Mouse (Mus musculus): ENCODE measurements around the gene Dnah8. TPM values are rescaled to one million over a fixed set of nuclear protein-coding genes. Genes with fewer than 3 reads are reported as not detected.

The Dnah8 gene
- polyA plus RNA-seq, 1 experiment from 2014 or later = 6.1 TPM

DNA sequence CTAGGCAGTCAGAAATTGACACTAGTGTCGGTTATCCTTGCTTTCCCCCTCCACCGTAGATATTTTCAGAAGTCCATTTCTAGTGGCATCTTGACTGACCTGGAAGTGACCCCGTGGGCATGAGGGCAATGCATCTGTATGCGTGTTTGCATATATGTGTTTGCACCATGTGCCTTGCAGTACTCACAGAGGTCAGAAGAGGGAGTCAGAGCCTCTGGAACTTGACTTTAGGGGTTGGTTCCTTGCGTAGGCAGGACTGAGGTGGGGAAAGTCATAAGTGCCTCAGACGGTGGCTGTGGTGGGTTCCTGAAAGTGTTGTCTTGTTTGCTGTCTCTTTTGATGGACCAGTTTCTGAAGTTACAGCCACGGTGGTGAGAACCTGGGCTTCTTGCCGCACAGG, 110.6 kb downstream of the Dnah8 start:
- H3K9me3 ChIP-seq = no peaks in the 10 kb centered on the region
- no peak overlapping the region for H3K27ac ChIP-seq
- no peaks in the 10 kb centered on the region for H3K4me1 ChIP-seq
- WGBS = 85% methylated on average over 8 of the region's 8 CpGs
- no peaks in the 10 kb centered on the region for H3K36me3 ChIP-seq
- no peak for ATAC-seq (ENCODE audit: borderline replicate concordance, extremely low read depth, low FRiP score, low TSS enrichment)
- no peak overlapping the region for H3K9ac ChIP-seq
- no peaks in the 10 kb centered on the region for H3K27me3 ChIP-seq
- no peak overlapping the region for H3K4me3 ChIP-seq
- H3K4me2 ChIP-seq = no peak overlapping the region

DNA sequence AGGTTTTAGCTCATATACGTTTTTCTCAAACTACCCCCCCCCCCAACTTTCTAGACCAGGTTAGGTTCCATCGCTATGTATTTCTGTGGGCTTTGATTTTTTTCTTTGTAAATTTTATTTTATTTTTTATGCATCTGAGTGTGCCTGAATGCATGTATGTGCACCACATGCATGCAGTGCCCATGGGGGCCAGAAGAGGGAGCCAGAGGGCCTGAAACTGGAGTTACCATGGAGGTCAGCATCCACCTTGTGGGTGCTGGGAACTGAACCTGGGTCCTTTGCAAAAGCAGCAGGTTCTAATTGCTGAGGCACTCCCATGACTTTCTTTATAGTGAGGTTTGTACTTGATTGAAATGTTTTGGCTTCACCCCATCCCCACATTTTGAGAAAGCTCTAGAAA, 111.3 kb downstream of the Dnah8 start:
- Histone ChIP-seq H3K27me3 (no peaks in the 10 kb centered on the region), H3K4me1 (no peaks in the 10 kb centered on the region), H3K9ac (no peak overlapping the region), H3K36me3 (no peaks in the 10 kb centered on the region), H3K27ac (no peak overlapping the region), H3K4me2 (no peak overlapping the region), H3K4me3 (no peak overlapping the region), H3K9me3 (no peaks in the 10 kb centered on the region)
- ATAC-seq (ENCODE audit: borderline replicate concordance, extremely low read depth, low FRiP score, low TSS enrichment) = no peak
- 87% methylated on average over 2 of the region's 2 CpGs for WGBS

DNA sequence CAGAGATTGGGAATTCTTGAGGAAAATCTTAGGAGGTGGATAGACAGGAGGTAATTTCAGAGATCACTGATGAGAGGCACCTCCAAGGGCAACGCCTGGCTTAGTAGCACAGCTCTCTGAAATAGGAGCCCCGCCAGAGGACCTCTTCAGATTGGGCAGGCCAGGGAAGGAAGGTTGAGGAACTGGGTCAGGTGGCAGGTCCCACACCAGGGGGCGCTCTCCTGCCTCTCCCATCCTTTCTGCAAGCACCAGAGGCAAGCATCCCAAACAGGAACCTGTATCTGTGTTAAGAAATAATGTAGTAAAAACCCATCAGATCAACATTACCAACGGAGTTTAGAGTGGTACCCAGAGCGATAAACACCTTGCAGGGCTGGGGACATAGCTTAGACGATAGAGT, 113.6 kb downstream of the Dnah8 start:
- Histone ChIP-seq H3K4me3 (no peak overlapping the region), H3K4me1 (no peaks in the 10 kb centered on the region), H3K4me2 (no peak overlapping the region), H3K9me3 (no peaks in the 10 kb centered on the region), H3K27ac (no peak overlapping the region), H3K27me3 (no peaks in the 10 kb centered on the region), H3K9ac (no peak overlapping the region), H3K36me3 (no peaks in the 10 kb centered on the region)
- no peak for ATAC-seq (ENCODE audit: borderline replicate concordance, extremely low read depth, low FRiP score, low TSS enrichment)
- WGBS = 34% methylated on average over 6 of the region's 6 CpGs

DNA sequence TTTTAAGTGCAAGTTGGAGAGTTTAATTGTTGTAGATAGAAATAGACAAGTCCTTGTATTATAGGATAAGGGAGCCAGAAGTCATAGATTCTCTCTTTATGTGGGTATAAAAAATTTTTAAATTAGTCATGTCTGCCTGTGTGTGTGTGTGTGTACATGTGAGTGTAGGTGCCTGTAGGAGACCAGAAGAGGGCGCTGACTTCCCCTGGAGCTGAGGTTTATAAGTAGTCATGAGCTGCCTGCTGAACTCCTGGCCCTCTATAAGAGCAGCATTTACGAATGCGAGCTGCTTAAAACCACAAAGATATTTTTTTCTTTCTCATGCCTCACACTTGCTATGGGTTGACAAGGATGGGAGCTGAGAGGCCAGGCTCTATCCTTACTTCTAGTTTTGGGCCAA, 115.6 kb downstream of the Dnah8 start:
- ATAC-seq (ENCODE audit: borderline replicate concordance, extremely low read depth, low FRiP score, low TSS enrichment) = no peak
- H3K4me2 ChIP-seq = no peak overlapping the region
- H3K9ac ChIP-seq = no peak overlapping the region
- H3K9me3 ChIP-seq = no peaks in the 10 kb centered on the region
- no peaks in the 10 kb centered on the region for H3K4me1 ChIP-seq
- H3K27me3 ChIP-seq = no peaks in the 10 kb centered on the region
- H3K27ac ChIP-seq = no peak overlapping the region
- H3K36me3 ChIP-seq = no peaks in the 10 kb centered on the region
- H3K4me3 ChIP-seq = no peak overlapping the region
- WGBS = 84% methylated on average over 3 of the region's 3 CpGs

DNA sequence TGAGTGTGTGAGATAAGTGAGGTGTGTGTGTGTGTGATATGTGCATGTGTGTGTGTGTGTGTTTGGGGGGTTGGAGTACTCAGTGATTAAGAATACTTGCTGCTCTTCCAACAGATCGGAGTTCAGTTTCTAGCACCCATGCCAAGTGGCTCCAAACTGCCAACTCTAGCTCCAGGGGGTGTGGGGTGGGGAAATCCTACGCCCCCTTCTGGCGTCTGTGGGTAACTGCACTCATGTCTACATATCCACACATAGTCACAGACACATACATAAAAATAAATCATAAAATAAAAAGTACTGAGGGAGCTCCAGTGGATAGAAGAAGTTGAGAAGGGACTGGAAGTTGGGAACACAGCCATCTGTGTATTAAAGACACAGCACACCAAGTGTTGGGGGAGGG, 119.8 kb downstream of the Dnah8 start:
- no peaks in the 10 kb centered on the region for H3K27me3 ChIP-seq
- no peaks in the 10 kb centered on the region for H3K4me1 ChIP-seq
- no peak overlapping the region for H3K4me3 ChIP-seq
- no peak overlapping the region for H3K27ac ChIP-seq
- H3K9me3 ChIP-seq = no peaks in the 10 kb centered on the region
- no peak for ATAC-seq (ENCODE audit: borderline replicate concordance, extremely low read depth, low FRiP score, low TSS enrichment)
- no peak overlapping the region for H3K4me2 ChIP-seq
- H3K36me3 ChIP-seq = no peaks in the 10 kb centered on the region
- 76% methylated on average over 3 of the region's 3 CpGs for WGBS
- H3K9ac ChIP-seq = no peak overlapping the region

DNA sequence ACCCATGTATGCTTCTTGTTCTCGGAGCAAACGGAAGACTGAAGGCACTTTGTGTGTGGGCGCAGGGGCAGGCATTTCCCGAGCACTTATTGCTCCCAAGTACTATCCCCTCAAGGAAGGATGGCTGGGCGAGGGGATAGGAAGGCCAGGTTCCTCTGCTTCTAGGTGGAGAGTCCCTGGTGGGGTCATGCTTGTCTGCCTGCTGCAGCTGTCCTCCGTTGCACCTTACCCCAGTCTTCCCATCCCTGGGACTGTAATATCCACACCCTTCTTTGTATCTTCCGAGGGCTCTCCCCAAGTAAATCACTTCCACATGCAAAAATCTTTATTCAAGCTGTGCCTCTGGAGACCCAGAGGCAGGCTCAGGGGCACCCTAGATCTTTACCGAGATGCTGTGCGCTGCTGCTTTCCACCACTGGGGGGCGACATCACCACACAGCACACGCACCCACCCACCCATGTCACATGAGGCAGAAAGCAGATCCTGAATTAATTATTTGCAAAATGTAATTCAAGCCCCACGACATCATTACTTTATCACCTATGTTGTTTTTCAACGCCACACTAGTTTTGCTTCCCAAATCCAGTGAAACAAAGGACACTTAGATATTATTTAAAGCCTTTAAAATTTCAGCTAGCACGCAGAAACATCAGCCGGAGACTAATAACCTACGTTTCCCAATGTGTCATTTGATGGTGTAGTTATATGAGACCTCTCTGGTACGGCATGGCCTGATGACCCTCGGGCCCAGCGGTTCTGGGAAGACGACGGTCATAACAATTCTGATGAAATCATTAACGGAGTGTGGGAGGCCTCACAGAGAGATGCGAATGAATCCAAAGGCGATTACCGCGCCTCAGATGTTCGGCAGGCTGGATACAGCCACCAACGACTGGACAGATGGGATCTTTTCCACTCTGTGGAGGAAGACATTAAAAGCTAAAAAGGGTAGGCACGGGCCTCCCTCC, 122.2 kb downstream of the Dnah8 start:
- Histone ChIP-seq H3K36me3 (no peaks in the 10 kb centered on the region), H3K27ac (no peak overlapping the region), H3K27me3 (no peaks in the 10 kb centered on the region), H3K9ac (no peak overlapping the region), H3K4me1 (no peaks in the 10 kb centered on the region), H3K9me3 (no peaks in the 10 kb centered on the region), H3K4me3 (no peak overlapping the region), H3K4me2 (no peak overlapping the region)
- no peak for ATAC-seq (ENCODE audit: borderline replicate concordance, extremely low read depth, low FRiP score, low TSS enrichment)
- WGBS = 56% methylated on average over 29 of the region's 29 CpGs

DNA sequence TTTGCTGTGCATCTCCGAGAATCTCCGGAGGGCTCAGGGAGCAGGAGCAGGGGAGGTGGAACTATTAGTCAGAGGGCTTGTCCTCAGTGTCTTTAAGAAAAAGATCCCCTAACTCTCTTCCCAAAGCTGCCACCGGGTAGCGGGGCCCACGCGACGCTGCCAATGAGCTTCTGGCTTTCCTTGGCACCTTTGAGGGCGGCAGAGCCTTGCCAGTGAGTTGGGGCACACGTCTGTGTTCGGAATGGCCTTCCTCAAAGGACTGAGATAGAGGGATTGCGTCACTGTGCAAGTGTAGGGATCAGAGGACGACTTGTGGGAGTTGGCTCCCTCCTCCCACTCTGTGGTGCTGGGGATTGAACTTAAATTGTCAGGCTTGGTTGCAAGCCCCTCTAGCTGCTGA, 125.2 kb downstream of the Dnah8 start:
- H3K4me1 ChIP-seq = no peaks in the 10 kb centered on the region
- H3K36me3 ChIP-seq = no peaks in the 10 kb centered on the region
- no peak overlapping the region for H3K4me3 ChIP-seq
- no peak overlapping the region for H3K4me2 ChIP-seq
- WGBS = 79% methylated on average over 12 of the region's 12 CpGs
- no peak for ATAC-seq (ENCODE audit: borderline replicate concordance, extremely low read depth, low FRiP score, low TSS enrichment)
- H3K27me3 ChIP-seq = no peaks in the 10 kb centered on the region
- H3K27ac ChIP-seq = no peak overlapping the region
- H3K9ac ChIP-seq = no peak overlapping the region
- H3K9me3 ChIP-seq = no peaks in the 10 kb centered on the region

DNA sequence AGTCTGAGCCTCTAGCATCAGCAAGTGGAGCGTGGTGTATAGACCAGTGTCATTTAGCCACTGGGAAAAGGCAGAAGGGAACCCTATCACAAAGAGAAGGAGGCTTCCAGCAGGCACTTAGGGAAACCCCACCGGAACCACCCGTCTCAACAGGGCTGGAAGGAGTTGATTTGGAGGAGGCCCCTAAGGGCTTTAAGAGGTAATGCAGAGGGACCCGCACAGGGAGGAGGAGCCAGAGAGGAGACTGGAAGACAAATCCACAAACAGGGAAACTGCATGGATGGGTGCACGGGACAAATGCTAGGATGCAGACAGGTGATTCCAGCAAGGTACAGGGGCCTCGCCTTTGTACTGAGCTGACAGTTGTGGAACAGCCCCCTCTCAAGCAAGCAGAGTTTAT, 126.1 kb downstream of the Dnah8 start:
- no peak for ATAC-seq (ENCODE audit: borderline replicate concordance, extremely low read depth, low FRiP score, low TSS enrichment)
- H3K36me3 ChIP-seq = no peaks in the 10 kb centered on the region
- no peak overlapping the region for H3K27ac ChIP-seq
- H3K4me2 ChIP-seq = no peak overlapping the region
- no peak overlapping the region for H3K4me3 ChIP-seq
- 37% methylated on average over 6 of the region's 6 CpGs for WGBS
- H3K4me1 ChIP-seq = no peaks in the 10 kb centered on the region
- H3K27me3 ChIP-seq = no peaks in the 10 kb centered on the region
- H3K9ac ChIP-seq = no peak overlapping the region
- H3K9me3 ChIP-seq = no peaks in the 10 kb centered on the region

DNA sequence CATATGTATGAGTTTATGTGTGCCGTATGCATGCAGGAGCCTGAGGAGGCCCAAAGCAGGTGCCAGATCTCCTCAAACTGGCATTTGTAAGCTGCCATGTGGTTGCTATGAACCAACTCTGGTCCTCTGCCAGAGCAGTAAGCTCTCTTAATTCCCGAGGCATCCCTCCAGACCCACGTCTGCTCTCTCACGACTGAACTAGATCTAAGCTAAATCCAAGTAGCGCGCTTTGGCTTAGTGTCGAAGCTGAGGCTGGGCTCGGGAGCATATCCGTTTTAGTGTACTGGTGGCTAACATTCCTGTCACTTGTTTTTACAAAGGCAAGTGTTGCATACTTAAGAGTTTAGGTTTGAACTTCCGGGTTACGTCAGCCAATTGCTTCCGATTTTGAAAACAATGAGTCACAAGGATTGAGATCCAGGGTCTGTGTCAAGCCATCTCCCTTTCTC, 128.2 kb downstream of the Dnah8 start:
- H3K9ac ChIP-seq = no peak overlapping the region
- WGBS = 78% methylated on average over 12 of the region's 12 CpGs
- 0 out of 2 replicates have a peak overlapping the region, but pooled peaks have one; percentile 22 for H3K27ac ChIP-seq
- H3K4me2 ChIP-seq = no peak overlapping the region
- H3K4me1 ChIP-seq = no peaks in the 10 kb centered on the region
- no peak overlapping the region for H3K4me3 ChIP-seq
- no peaks in the 10 kb centered on the region for H3K36me3 ChIP-seq
- H3K9me3 ChIP-seq = no peaks in the 10 kb centered on the region
- no peak for ATAC-seq (ENCODE audit: borderline replicate concordance, extremely low read depth, low FRiP score, low TSS enrichment)
- no peaks in the 10 kb centered on the region for H3K27me3 ChIP-seq

DNA sequence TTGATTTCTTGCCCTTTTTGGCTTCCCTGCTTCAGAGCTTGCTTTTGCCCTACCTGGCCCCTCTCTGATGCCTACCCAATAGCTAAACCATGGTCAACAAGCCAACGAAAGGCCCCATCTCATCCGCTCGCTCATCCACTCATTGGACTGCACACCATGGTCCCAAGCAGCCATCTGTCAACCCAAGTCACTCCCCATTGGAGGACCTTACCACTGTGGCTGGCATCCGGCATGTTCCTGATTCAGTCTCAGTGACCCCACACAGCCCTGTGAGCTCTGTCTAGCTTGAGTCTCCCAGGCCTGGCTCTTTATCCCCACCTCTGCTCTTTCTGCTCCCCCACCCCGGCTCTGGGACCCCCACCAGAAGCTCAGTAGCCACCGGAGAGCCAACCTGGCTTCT, 129.0 kb downstream of the Dnah8 start:
- Histone ChIP-seq H3K4me3 (no peak overlapping the region), H3K4me2 (0 out of 2 replicates have a peak overlapping the region, but pooled peaks have one; percentile 0), H3K4me1 (no peaks in the 10 kb centered on the region), H3K27me3 (no peaks in the 10 kb centered on the region), H3K36me3 (no peaks in the 10 kb centered on the region), H3K9me3 (no peaks in the 10 kb centered on the region), H3K9ac (no peak overlapping the region), H3K27ac (peak overlapping the region; percentile 46; the same call in 1 of the 2 replicates)
- WGBS = 86% methylated on average over 6 of the region's 6 CpGs
- no peak for ATAC-seq (ENCODE audit: borderline replicate concordance, extremely low read depth, low FRiP score, low TSS enrichment)

DNA sequence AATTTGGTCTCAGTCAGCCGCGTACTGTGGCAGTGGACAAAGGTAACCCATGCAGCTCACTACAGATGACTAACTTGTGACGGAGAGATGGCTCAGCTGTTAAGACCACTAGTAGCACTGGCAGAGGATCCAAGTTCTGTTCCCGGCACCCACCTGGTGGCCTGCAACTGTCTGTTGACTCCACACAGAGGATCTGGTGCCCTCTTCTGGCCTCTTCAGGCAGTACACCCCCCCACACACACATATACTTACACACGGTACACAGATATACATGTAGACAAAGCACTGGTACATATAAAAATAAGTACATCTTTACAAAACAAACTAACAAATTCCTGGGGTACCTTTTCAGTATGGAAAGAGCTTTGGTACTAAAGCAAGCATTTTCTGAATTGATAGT, 132.6 kb downstream of the Dnah8 start:
- 0 out of 2 replicates have a peak, but pooled peaks cover 5% of the 10 kb centered on the region for H3K9me3 ChIP-seq
- no peak overlapping the region for H3K4me3 ChIP-seq
- 95% methylated on average over 5 of the region's 5 CpGs for WGBS
- no peaks in the 10 kb centered on the region for H3K4me1 ChIP-seq
- no peaks in the 10 kb centered on the region for H3K27me3 ChIP-seq
- no peak overlapping the region for H3K4me2 ChIP-seq
- ATAC-seq (ENCODE audit: borderline replicate concordance, extremely low read depth, low FRiP score, low TSS enrichment) = no peak
- no peak overlapping the region for H3K9ac ChIP-seq
- no peak overlapping the region for H3K27ac ChIP-seq
- no peaks in the 10 kb centered on the region for H3K36me3 ChIP-seq

DNA sequence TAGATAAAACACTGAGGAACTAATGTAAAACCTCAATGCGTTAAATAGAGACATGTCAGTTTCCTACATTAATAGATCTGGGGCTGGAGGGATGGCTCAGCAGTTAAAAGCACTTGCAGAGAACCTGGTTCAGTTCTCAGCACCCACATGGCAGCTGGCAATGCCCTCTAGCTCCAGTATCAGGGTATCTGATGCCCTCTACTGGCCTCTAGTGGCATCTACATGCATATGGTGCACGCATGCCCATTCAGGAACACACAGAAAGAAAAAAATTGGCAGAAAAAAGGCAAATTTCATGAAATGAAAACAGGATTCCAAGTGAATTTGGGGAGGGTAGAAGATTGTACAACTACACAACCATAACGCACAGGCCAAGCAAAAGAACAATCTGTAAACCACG, 136.2 kb downstream of the Dnah8 start:
- 91% methylated on average over 4 of the region's 4 CpGs for WGBS
- H3K27ac ChIP-seq = no peak overlapping the region
- no peaks in the 10 kb centered on the region for H3K4me1 ChIP-seq
- no peaks in the 10 kb centered on the region for H3K27me3 ChIP-seq
- no peak overlapping the region for H3K4me2 ChIP-seq
- ATAC-seq (ENCODE audit: borderline replicate concordance, extremely low read depth, low FRiP score, low TSS enrichment) = no peak
- no peaks in the 10 kb centered on the region for H3K36me3 ChIP-seq
- H3K9me3 ChIP-seq = 0 out of 2 replicates have a peak, but pooled peaks cover 8% of the 10 kb centered on the region
- H3K4me3 ChIP-seq = no peak overlapping the region
- H3K9ac ChIP-seq = no peak overlapping the region
